Mouse (Mus musculus): ENCODE data around the gene Srsf5. TPM values are rescaled to one million over a fixed set of nuclear protein-coding genes. Genes with fewer than 3 reads are reported as not detected.

The Srsf5 gene
- total RNA-seq, 1 experiment = 396 TPM

DNA sequence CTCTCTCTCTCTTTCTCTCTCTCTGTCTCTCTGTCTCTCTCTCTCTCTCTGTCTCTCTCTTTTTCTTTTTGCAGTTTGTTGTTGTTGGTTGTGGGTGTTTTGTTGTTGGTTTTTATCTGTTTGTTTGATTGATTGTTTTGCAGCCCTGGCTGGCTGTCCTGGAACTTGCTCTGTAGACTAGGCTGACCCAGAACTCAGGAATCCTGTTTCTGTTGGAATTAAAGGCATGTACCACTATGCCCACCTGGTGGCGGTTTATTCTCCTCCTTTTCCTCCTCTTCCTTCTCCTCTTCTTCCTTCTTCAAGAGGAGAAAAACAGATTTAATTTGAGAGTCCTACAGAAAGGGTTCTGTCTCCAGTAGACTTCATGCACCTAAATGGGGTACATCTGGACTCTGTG, 17.8 kb upstream of the Srsf5 start:
- Histone ChIP-seq H3K27ac (ENCODE audit: insufficient read depth, low read depth, low read length, poor library complexity, severe bottlenecking) (no peak overlapping the region), H3K9me3 (ENCODE audit: control insufficient read depth, insufficient read depth, low read depth, low read length) (no peaks in the 10 kb centered on the region), H3K4me1 (ENCODE audit: control insufficient read depth in 2 of 2, insufficient read depth in 2 of 2, low read length in 2 of 2, poor library complexity in 1 of 2) (peaks cover 4 to 23% of the 10 kb centered on the region in 2 experiments; a peak in 3 of 4 replicates), H3K36me3 (ENCODE audit: control insufficient read depth, insufficient read depth, low read length, poor library complexity, severe bottlenecking) (no peaks in the 10 kb centered on the region), H3K4me3 (ENCODE audit: insufficient read depth in 1 of 2, low read depth in 1 of 2, low read length in 2 of 2, poor library complexity in 1 of 2, severe bottlenecking in 1 of 2) (no peak overlapping the region), H3K9ac (ENCODE audit: insufficient read depth, low read depth, low read length, poor library complexity, severe bottlenecking) (no peak overlapping the region)
- no peak for TF ChIP-seq HCFC1 (IDR thresholded peaks at IDR 0.05; ENCODE audit: borderline replicate concordance, insufficient read depth, low read length)
- in situ Hi-C loops (cut with MboI; ENCODE audit: low sequenced_read_pairs in 2 of 2, unreplicated experiment in 2 of 2) = no loop called here
- DNase-seq (ENCODE audit: low read depth, low spot score) = no peak

DNA sequence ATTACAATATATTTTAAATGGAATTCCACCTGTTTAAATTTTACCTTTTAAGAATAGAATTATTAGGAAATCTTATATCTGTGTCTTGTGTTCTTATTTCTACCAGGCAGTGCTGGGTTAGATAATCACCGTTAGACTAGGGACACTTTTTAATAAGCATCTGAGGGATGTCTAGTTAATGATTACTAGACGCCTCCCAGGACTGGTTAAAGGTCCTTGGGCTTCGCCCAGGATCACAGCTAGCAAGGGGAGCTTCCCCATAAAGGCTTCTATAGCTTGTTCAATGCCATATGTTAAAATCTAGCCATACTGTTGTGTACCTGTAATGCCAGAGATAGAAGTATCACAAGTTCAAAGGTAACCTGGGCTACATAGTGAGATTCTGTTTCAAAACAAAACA, 16.4 kb upstream of the Srsf5 start:
- H3K4me1 ChIP-seq (ENCODE audit: control insufficient read depth in 2 of 2, insufficient read depth in 2 of 2, low read length in 2 of 2, poor library complexity in 1 of 2) = peaks cover 0 to 19% of the 10 kb centered on the region in 2 experiments; a peak in 2 of 4 replicates
- no peak overlapping the region for H3K9ac ChIP-seq (ENCODE audit: insufficient read depth, low read depth, low read length, poor library complexity, severe bottlenecking)
- TF ChIP-seq HCFC1 (IDR thresholded peaks at IDR 0.05; ENCODE audit: borderline replicate concordance, insufficient read depth, low read length) (no peak), ZC3H11A (IDR thresholded peaks at IDR 0.05; ENCODE audit: borderline replicate concordance, low read depth, low read length) (no peak), MAFK (IDR thresholded peaks at IDR 0.05; ENCODE audit: insufficient read depth, low read depth, low read length) (no peak), ZNF384 (IDR thresholded peaks at IDR 0.05; ENCODE audit: low read depth, low read length) (no peak), CHD2 (IDR thresholded peaks at IDR 0.05; ENCODE audit: low read depth, low read length) (no peak)
- DNase-seq (ENCODE audit: low read depth, low spot score) = no peak
- in situ Hi-C loops (cut with MboI; ENCODE audit: low sequenced_read_pairs in 2 of 2, unreplicated experiment in 2 of 2) = no loop called here
- H3K27ac ChIP-seq (ENCODE audit: insufficient read depth, low read depth, low read length, poor library complexity, severe bottlenecking) = no peak overlapping the region
- H3K4me3 ChIP-seq (ENCODE audit: insufficient read depth in 1 of 2, low read depth in 1 of 2, low read length in 2 of 2, poor library complexity in 1 of 2, severe bottlenecking in 1 of 2) = no peak overlapping the region
- H3K9me3 ChIP-seq (ENCODE audit: control insufficient read depth, insufficient read depth, low read depth, low read length) = no peaks in the 10 kb centered on the region
- no peaks in the 10 kb centered on the region for H3K36me3 ChIP-seq (ENCODE audit: control insufficient read depth, insufficient read depth, low read length, poor library complexity, severe bottlenecking)

DNA sequence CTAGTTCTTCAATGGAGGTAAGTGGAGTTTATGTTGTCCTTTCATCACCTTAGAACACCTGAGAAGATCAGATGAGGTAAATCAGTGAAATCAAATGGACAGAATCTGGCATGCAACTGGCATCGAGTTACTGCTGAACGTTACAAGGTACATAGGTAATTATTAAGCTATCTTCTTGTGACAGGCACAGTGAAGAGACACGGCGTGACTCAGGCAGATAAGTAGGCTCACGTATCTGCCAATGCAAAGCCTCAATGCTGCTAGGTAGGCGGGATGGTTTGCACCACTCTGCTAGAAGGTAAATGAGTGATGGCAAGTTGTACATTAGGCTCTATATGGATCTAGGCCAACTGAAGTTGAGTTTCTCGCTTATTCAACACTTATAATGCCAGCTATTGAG, 15.2 kb upstream of the Srsf5 start:
- in situ Hi-C loops (cut with MboI; ENCODE audit: low sequenced_read_pairs in 2 of 2, unreplicated experiment in 2 of 2) = no loop called here
- H3K4me1 ChIP-seq (ENCODE audit: control insufficient read depth in 2 of 2, insufficient read depth in 2 of 2, low read length in 2 of 2, poor library complexity in 1 of 2) = peaks cover 0 to 10% of the 10 kb centered on the region in 2 experiments; a peak in 1 of 4 replicates
- no peak for TF ChIP-seq ZC3H11A (IDR thresholded peaks at IDR 0.05; ENCODE audit: borderline replicate concordance, low read depth, low read length)
- no peak for TF ChIP-seq ZNF384 (IDR thresholded peaks at IDR 0.05; ENCODE audit: low read depth, low read length)
- no peak for TF ChIP-seq MAFK (IDR thresholded peaks at IDR 0.05; ENCODE audit: insufficient read depth, low read depth, low read length)
- no peak for TF ChIP-seq HCFC1 (IDR thresholded peaks at IDR 0.05; ENCODE audit: borderline replicate concordance, insufficient read depth, low read length)
- no peak for TF ChIP-seq CHD2 (IDR thresholded peaks at IDR 0.05; ENCODE audit: low read depth, low read length)

DNA sequence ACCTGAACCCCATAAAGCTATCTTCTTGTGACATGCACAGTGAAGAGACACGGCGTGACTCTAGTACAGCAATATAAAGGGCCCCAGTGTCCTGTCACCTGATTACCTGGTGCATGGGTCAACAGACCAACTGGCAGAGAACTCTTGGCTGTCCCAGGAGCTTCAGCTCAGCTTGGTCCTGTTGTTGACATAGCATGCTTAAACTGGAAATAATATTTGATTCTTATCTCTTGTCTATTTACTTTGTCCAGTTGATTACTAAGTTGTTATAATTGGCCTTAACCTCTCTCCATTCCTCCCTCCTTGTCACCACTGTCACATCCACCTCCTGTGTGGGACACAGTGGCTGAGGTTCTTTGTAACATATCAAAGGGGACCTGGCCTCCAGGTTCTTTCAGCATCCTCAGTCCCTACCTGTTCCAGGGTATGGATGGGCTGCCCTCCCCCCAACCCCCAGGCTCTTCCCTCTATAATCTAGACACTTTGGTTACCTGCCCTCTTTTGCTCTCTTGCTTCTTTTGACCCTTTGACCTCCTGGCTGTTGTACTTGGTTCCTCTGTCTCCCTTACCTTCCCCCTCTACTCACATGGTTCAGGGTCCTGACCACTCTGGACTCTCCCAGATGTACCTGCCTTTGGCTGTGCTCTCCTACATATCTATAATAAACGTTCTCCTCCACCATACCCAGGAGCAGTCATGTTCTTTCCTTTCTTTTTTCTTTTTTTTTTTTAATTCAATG, 13.7 kb upstream of the Srsf5 start:
- H3K36me3 ChIP-seq (ENCODE audit: control insufficient read depth, insufficient read depth, low read length, poor library complexity, severe bottlenecking) = no peaks in the 10 kb centered on the region
- TF ChIP-seq ZNF384 (IDR thresholded peaks at IDR 0.05; ENCODE audit: low read depth, low read length) (no peak), MAFK (IDR thresholded peaks at IDR 0.05; ENCODE audit: insufficient read depth, low read depth, low read length) (no peak), ZC3H11A (IDR thresholded peaks at IDR 0.05; ENCODE audit: borderline replicate concordance, low read depth, low read length) (no peak)
- in situ Hi-C loops (cut with MboI; ENCODE audit: low sequenced_read_pairs in 2 of 2, unreplicated experiment in 2 of 2) = no loop called here
- peaks cover 0 to 3% of the 10 kb centered on the region in 2 experiments; a peak in 1 of 4 replicates for H3K4me1 ChIP-seq (ENCODE audit: control insufficient read depth in 2 of 2, insufficient read depth in 2 of 2, low read length in 2 of 2, poor library complexity in 1 of 2)
- no peak for DNase-seq (ENCODE audit: low read depth, low spot score)
- no peak overlapping the region for H3K4me3 ChIP-seq (ENCODE audit: insufficient read depth in 1 of 2, low read depth in 1 of 2, low read length in 2 of 2, poor library complexity in 1 of 2, severe bottlenecking in 1 of 2)
- no peak overlapping the region for H3K27ac ChIP-seq (ENCODE audit: insufficient read depth, low read depth, low read length, poor library complexity, severe bottlenecking)
- no peak overlapping the region for H3K9ac ChIP-seq (ENCODE audit: insufficient read depth, low read depth, low read length, poor library complexity, severe bottlenecking)
- H3K9me3 ChIP-seq (ENCODE audit: control insufficient read depth, insufficient read depth, low read depth, low read length) = no peaks in the 10 kb centered on the region

More for the DNA sequence above, 15.2 kb upstream of the Srsf5 start:
- no peak for DNase-seq (ENCODE audit: low read depth, low spot score)
- Histone ChIP-seq H3K27ac (ENCODE audit: insufficient read depth, low read depth, low read length, poor library complexity, severe bottlenecking) (no peak overlapping the region), H3K9ac (ENCODE audit: insufficient read depth, low read depth, low read length, poor library complexity, severe bottlenecking) (no peak overlapping the region), H3K4me3 (ENCODE audit: insufficient read depth in 1 of 2, low read depth in 1 of 2, low read length in 2 of 2, poor library complexity in 1 of 2, severe bottlenecking in 1 of 2) (no peak overlapping the region), H3K36me3 (ENCODE audit: control insufficient read depth, insufficient read depth, low read length, poor library complexity, severe bottlenecking) (no peaks in the 10 kb centered on the region), H3K9me3 (ENCODE audit: control insufficient read depth, insufficient read depth, low read depth, low read length) (no peaks in the 10 kb centered on the region)

DNA sequence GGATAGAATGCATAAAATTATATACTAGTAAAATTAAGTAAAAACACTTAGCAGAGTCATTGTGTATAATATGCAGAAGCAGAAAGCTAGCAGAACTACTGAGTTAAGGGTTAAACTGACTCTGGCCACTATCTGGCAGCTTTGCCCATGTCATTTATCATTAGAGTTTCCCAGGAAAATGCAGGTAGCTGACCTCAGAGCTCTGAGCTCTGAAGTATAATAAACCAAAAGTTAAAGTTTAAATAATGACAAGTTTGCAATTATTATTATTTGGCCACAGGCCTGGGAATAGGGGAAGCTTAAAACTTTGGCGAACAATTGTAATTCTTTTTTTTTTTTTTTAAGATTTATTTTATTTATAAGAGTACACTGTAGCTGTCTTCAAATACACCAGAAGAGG, 12.4 kb upstream of the Srsf5 start:
- Histone ChIP-seq H3K27ac (ENCODE audit: insufficient read depth, low read depth, low read length, poor library complexity, severe bottlenecking) (no peak overlapping the region), H3K9ac (ENCODE audit: insufficient read depth, low read depth, low read length, poor library complexity, severe bottlenecking) (no peak overlapping the region), H3K4me3 (ENCODE audit: insufficient read depth in 1 of 2, low read depth in 1 of 2, low read length in 2 of 2, poor library complexity in 1 of 2, severe bottlenecking in 1 of 2) (no peak overlapping the region), H3K36me3 (ENCODE audit: control insufficient read depth, insufficient read depth, low read length, poor library complexity, severe bottlenecking) (no peaks in the 10 kb centered on the region), H3K4me1 (ENCODE audit: control insufficient read depth in 2 of 2, insufficient read depth in 2 of 2, low read length in 2 of 2, poor library complexity in 1 of 2) (peaks cover 0 to 3% of the 10 kb centered on the region in 2 experiments; a peak in 1 of 4 replicates), H3K9me3 (ENCODE audit: control insufficient read depth, insufficient read depth, low read depth, low read length) (no peaks in the 10 kb centered on the region)
- TF ChIP-seq MAFK (IDR thresholded peaks at IDR 0.05; ENCODE audit: insufficient read depth, low read depth, low read length) = no peak
- TF ChIP-seq ZC3H11A (IDR thresholded peaks at IDR 0.05; ENCODE audit: borderline replicate concordance, low read depth, low read length) = no peak
- TF ChIP-seq CHD2 (IDR thresholded peaks at IDR 0.05; ENCODE audit: low read depth, low read length) = no peak
- TF ChIP-seq ZNF384 (IDR thresholded peaks at IDR 0.05; ENCODE audit: low read depth, low read length) = no peak
- TF ChIP-seq HCFC1 (IDR thresholded peaks at IDR 0.05; ENCODE audit: borderline replicate concordance, insufficient read depth, low read length) = no peak
- no peak for DNase-seq (ENCODE audit: low read depth, low spot score)
- in situ Hi-C loops (cut with MboI; ENCODE audit: low sequenced_read_pairs in 2 of 2, unreplicated experiment in 2 of 2) = no loop called here

Data from ES-E14 (cell line).